Mouse (Mus musculus) kidney, adult 2 months (tissue): Measurements from ENCODE around the gene Nrl. TPM values are rescaled to one million over a fixed set of nuclear protein-coding genes. Genes with fewer than 3 reads are reported as not detected.

Experiments
- DNase-seq: peaks from one replicate; pipeline ENCODE4 v3.0.0; 2021
- H3K27ac ChIP-seq: fragments of 200-500 bp; 2 replicates; pipeline ENCODE4 v1.5.1; 2012; ENCODE audit warnings: low read depth, low read length, control low read depth, inconsistent platforms; ENCODE audit not compliant: insufficient read depth
- H3K27me3 ChIP-seq: fragments of 200-500 bp; replicated peaks from 2 replicates; pipeline ENCODE4 v1.6.1; 2012; ENCODE audit warnings: mild to moderate bottlenecking, moderate library complexity, low read length, inconsistent platforms; ENCODE audit not compliant: control insufficient read depth, insufficient read depth
- H3K36me3 ChIP-seq: fragments of 200-500 bp; 2 replicates; pipeline ENCODE4 v1.6.1; 2012; ENCODE audit warnings: mild to moderate bottlenecking, moderate library complexity, low read length, inconsistent platforms; ENCODE audit not compliant: control insufficient read depth, insufficient read depth
- H3K4me1 ChIP-seq: fragments of 200-500 bp; 2 replicates; pipeline ENCODE4 v1.6.1; 2011; ENCODE audit warnings: low read length; ENCODE audit not compliant: control insufficient read depth, insufficient read depth
- H3K4me3 ChIP-seq: fragments of 200-500 bp; 2 replicates; pipeline ENCODE4 v1.5.1; 2011; ENCODE audit warnings: mild to moderate bottlenecking, low read depth, low read length, control low read depth; ENCODE audit not compliant: insufficient read depth
- CTCF ChIP-seq: fragments of 200-500 bp; conservative IDR thresholded peaks from 2 replicates; pipeline ENCODE4 v1.5.1; 2011; ENCODE audit warnings: low read depth, mild to moderate bottlenecking, control low read depth, low read length, moderate library complexity, mixed read lengths; ENCODE audit not compliant: insufficient read depth, insufficient read length
- POLR2A ChIP-seq: fragments of 200-500 bp; IDR thresholded peaks from one replicate; pipeline ENCODE4 v1.6.1; 2011; ENCODE audit warnings: low read depth, low read length, control low read depth
- WGBS: fragments of 180-500 bp; shearing (Covaris S2); methylation state at CpG from one replicate; pipeline ENCODE4 v1.1.7; 2018; 5-methylcytosine and 5-hydroxymethylcytosine counted together
- polyA plus RNA-seq: library from polyadenylated mRNA; depleted of rRNA; stranded (reverse); fragments of >200 nt; gene quantifications from 2 replicates; pipeline ENCODE4 v1.2.3, GENCODE M21; 2012; rRNA removed

Nrl gene
- polyA plus RNA-seq, 1 experiment: not detected

- Histone ChIP-seq H3K27ac (peak overlapping the region; percentile 65), H3K4me3 (no peak overlapping the region), H3K36me3 (no peaks in the 10 kb centered on the region), H3K27me3 (no peaks in the 10 kb centered on the region), H3K4me1 (peaks cover 25% of the 10 kb centered on the region; the same call in 1 of the 2 replicates)
- peak; percentile 52 for DNase-seq
- TF ChIP-seq CTCF: no peak
- TF ChIP-seq POLR2A: no peak
- 45% methylated on average over 6 of the region's 6 CpGs for WGBS
Observed at GRCm38 (mm10) chr14:55469821-55470220, 55.0 kb downstream of the Nrl start.

- WGBS: 15% methylated on average over 2 of the region's 2 CpGs
- TF ChIP-seq CTCF: no peak
- TF ChIP-seq POLR2A: no peak
- Histone ChIP-seq H3K27me3 (no peaks in the 10 kb centered on the region), H3K4me3 (no peak overlapping the region), H3K4me1 (peaks cover 25% of the 10 kb centered on the region; the same call in 1 of the 2 replicates), H3K36me3 (no peaks in the 10 kb centered on the region), H3K27ac (peak overlapping the region; percentile 65)
- peak; percentile 88 for DNase-seq
Observed at GRCm38 (mm10) chr14:55469041-55469440, 55.7 kb downstream of the Nrl start.

Other genes with a start within 250 kb of the Nrl start
- gene Dhrs4, start 46.2 kb downstream of the Nrl start, polyA plus RNA-seq: 141 and 173 TPM in 2 replicates
- gene Carmil3, start 34.3 kb downstream of the Nrl start, polyA plus RNA-seq: 3.5 and 3.8 TPM in 2 replicates
- 0.11 and 0.22 TPM in 2 replicates for gene Cpne6, start 14.5 kb downstream of the Nrl start, polyA plus RNA-seq
- gene Pck2, start 15.3 kb upstream of the Nrl start, polyA plus RNA-seq: 22.9 and 27.4 TPM in 2 replicates
- gene Dcaf11, start 35.0 kb upstream of the Nrl start, polyA plus RNA-seq: 223 and 243 TPM in 2 replicates
- 0.75 and 1.4 TPM in 2 replicates for gene A730061H03Rik, start 35.4 kb upstream of the Nrl start, polyA plus RNA-seq
- 115 and 116 TPM in 2 replicates for gene Fitm1, start 50.6 kb upstream of the Nrl start, polyA plus RNA-seq
- gene Psme1, start 53.1 kb upstream of the Nrl start, polyA plus RNA-seq: 60.5 and 77.5 TPM in 2 replicates
- gene Emc9, start 60.3 kb upstream of the Nrl start, polyA plus RNA-seq: 21.9 and 24.9 TPM in 2 replicates
- gene Psme2, start 66.1 kb upstream of the Nrl start, polyA plus RNA-seq: 53.1 and 60.2 TPM in 2 replicates
- 27.0 and 27.6 TPM in 2 replicates for gene Rnf31, start 66.7 kb upstream of the Nrl start, polyA plus RNA-seq
- 36.9 and 39.9 TPM in 2 replicates for gene Irf9, start 78.6 kb upstream of the Nrl start, polyA plus RNA-seq
- gene Rec8, start 93.1 kb upstream of the Nrl start, polyA plus RNA-seq: 11.4 and 13.3 TPM in 2 replicates
- 69.7 and 84.9 TPM in 2 replicates for gene Ipo4, start 111.0 kb upstream of the Nrl start, polyA plus RNA-seq
- 3.2 and 4.0 TPM in 2 replicates for gene Gm49378, start 112.9 kb upstream of the Nrl start, polyA plus RNA-seq
- gene Tm9sf1, start 118.8 kb upstream of the Nrl start, polyA plus RNA-seq: 109 and 110 TPM in 2 replicates
- gene Tssk4, start 125.2 kb upstream of the Nrl start, polyA plus RNA-seq: 0.67 and 0.79 TPM in 2 replicates
- gene Mdp1, start 135.5 kb upstream of the Nrl start, polyA plus RNA-seq: 22.4 and 27.2 TPM in 2 replicates
- 18.7 and 21.7 TPM in 2 replicates for gene Gmpr2, start 147.0 kb upstream of the Nrl start, polyA plus RNA-seq
- gene Nedd8, start 147.1 kb upstream of the Nrl start, polyA plus RNA-seq: 321 and 438 TPM in 2 replicates
- 9.9 and 10.2 TPM in 2 replicates for gene Tinf2, start 156.8 kb upstream of the Nrl start, polyA plus RNA-seq
- 29.6 and 30.1 TPM in 2 replicates for gene Tgm1, start 188.9 kb upstream of the Nrl start, polyA plus RNA-seq
- 70.0 and 86.9 TPM in 2 replicates for gene Rabggta, start 197.3 kb upstream of the Nrl start, polyA plus RNA-seq
- gene Dhrs1, start 220.7 kb upstream of the Nrl start, polyA plus RNA-seq: 223 and 228 TPM in 2 replicates
- gene Nop9, start 220.7 kb upstream of the Nrl start, polyA plus RNA-seq: 12.9 and 16.1 TPM in 2 replicates
- gene Cideb, start 233.5 kb upstream of the Nrl start, polyA plus RNA-seq: 485 and 513 TPM in 2 replicates
- 0.56 and 0.76 TPM in 2 replicates for gene Ltb4r2, start 236.4 kb upstream of the Nrl start, polyA plus RNA-seq
- gene Ltb4r1, start 241.0 kb upstream of the Nrl start, polyA plus RNA-seq: 0.75 and 1.1 TPM in 2 replicates